Mouse (Mus musculus) G1E-ER4 (cell line): ENCODE measurements around the gene Ech1. TPM values are rescaled to one million over a fixed set of nuclear protein-coding genes. Genes with fewer than 3 reads are reported as not detected.

Experiments
- GATA1 ChIP-seq: IDR thresholded peaks from one replicate; pipeline ENCODE4 v1.8.0; 2012; ENCODE audit warnings: low read length, inconsistent platforms
- polyA plus RNA-seq: library from polyadenylated mRNA; stranded (reverse); fragments of >175 nt; gene quantifications from 2 replicates; pipeline ENCODE4 v1.2.3, GENCODE M21; 2012

The Ech1 gene
- polyA plus RNA-seq, 1 experiment, result 13.8 TPM

DNA sequence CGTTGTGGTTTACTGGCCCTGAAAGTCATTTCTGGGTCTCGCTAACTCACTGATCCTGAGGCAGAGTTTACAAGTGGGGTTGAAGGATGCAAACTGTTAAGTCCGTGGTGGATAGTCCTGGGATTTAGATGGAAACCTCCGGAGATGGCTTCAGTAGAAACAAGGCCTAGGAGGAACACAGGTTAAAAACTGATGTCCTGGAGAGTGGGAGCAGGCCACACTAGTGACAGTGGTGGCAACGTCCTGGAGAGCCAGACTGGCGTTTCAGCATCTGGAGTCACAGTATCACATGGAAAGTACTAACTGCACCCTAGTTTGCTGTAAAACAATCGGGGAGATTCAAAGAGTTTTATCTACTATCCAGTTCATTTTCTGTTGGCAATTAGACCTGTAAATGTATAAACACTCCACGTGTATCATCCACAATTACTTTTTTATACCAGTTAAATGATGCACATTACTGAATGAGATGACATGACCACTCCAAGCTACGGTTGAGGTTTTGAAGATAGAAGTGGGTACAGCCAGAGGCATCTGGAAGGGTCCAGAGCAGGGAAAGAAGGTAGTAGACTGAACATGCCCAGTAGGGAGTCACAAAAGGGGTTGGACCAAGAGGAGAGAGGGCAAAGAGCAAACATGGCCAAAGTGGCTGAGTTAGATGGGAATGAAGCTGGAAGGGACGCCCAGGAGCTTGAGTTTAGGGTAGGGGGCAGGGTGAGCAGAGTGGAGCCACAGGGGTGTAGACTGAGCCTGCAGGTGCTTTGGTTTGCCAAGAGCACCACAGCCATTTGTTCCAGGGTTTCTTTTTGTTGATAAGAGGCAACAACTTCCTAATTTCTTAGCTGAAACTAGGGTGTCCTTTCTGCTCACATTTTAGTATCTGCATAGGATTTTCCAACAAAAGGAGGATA, 1.8 kb upstream of the Ech1 start:
- no peak for TF ChIP-seq GATA1

DNA sequence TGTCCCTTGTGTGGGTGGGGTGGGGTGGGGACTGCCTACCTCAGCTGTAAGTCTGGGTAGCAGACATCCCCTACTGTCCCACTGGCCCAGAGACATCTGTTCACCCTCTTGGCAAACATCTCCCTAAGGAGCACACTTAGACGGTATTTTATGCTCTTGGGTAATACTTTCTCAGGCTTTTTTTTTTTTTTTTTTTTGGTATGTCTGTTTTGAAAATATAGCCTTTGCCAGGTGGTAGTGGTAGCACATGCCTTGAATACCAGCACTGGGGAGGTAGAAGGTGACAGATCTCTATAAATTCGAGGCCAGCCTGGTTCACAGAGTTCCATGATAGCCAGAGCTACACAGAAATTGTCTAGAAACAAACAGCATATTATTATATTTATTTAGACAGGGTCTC, 1.1 kb upstream of the Ech1 start:
- TF ChIP-seq GATA1, result no peak

DNA sequence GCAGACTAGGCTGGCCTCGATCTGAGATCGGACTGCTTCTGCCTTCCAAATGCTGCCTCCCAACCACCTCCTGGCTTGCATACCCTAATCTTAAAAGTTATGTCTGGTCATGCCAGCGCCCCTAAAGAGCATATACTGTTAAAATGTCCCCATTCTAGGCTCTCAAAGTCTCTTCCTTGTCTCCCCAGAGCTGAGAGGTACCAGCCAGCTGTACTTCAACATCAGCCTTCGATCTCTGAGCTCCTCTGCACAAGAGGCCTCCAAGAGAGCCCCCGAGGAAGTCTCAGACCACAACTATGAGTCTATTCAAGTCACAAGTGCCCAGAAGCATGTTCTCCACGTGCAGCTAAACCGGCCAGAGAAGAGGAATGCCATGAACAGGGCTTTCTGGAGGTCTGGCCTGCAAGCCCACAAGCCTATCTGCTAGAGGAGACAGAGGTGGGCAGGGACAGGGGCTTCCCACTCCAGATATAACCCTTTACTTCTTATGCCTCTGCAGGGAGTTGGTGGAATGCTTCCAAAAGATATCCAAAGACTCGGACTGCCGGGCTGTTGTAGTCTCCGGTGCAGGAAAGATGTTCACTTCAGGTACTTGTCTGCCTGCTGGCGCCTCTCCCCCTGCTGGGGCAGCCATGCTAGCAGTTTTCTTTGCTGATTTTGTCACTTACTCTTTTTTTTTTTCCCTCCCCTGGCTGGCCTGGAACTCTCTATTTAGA, 827 bp downstream of the Ech1 start:
- TF ChIP-seq GATA1, result no peak

DNA sequence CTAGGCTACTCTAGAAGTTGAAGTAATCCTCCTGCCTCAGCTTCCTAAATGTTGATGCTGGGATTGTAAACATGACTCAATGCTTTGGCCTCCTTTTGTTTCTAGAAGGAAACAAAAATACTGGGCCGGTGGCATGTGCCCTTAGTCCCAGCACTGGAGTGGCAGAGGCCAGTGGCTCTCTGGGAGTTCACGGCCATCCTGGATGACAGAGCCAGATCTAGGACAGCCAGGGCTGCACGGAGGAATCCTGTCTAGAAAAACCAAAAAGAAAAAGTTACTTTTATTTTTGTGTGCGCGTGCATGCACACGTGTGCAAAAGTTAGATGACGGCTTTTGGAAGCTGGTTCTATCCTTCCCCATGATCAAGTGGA, 1.4 kb downstream of the Ech1 start:
- no peak for TF ChIP-seq GATA1

DNA sequence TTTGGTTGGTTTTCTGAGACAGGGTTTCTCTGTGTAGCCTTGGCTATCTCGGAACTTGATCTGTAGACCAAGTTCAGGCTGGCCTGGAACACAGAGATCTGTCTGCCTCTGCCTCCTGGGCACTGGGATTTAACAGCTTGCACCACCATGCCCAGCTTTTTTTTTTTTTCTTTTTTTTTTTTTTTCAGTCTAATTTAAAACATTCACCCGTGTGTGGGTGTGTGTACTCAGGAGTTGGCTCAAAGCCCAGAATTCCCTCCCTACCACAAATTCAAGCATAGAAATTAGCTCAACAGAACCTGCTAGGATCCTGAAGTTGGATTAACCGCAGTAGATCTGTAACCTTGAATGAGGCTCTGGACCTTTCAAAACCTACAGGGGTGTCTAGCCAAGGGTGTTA, 2.3 kb downstream of the Ech1 start:
- TF ChIP-seq GATA1, result no peak

DNA sequence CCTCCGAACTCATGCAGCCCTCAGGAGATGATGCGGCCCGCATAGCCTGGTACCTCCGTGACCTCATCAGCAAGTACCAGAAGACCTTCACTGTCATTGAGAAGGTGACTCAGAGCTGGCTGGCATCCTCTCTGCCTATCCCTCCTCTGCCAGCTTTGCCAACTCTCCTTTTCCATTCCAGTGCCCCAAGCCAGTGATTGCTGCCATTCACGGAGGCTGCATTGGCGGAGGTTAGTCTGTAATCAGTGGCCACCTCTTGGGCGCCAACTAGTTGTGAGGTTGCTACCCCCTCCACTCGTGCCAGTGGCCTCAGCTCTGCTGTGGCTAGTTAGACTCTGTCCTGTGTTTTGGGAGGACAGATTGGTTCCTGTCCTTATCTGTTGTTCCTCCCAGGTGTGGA, 4.8 kb downstream of the Ech1 start:
- TF ChIP-seq GATA1, result no peak

DNA sequence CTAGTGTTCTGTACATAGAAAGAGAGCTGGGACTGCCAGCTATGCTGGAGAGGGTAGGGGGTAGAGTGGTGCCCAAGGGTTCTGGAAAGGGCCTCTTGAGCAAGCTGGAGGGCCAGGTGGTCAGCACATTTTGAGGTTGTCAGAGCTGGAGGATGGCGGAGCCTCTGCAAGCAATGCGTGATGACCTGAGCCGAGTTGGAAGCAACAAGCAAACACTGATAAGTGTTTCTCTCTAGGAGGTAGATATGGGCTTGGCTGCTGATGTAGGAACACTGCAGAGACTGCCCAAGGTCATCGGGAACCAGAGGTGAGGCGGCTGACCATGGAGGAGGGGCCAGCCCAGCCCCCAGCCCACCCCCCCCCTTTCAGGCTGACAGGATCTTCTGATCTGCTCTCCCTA, 6.0 kb downstream of the Ech1 start:
- TF ChIP-seq GATA1, result no peak

DNA sequence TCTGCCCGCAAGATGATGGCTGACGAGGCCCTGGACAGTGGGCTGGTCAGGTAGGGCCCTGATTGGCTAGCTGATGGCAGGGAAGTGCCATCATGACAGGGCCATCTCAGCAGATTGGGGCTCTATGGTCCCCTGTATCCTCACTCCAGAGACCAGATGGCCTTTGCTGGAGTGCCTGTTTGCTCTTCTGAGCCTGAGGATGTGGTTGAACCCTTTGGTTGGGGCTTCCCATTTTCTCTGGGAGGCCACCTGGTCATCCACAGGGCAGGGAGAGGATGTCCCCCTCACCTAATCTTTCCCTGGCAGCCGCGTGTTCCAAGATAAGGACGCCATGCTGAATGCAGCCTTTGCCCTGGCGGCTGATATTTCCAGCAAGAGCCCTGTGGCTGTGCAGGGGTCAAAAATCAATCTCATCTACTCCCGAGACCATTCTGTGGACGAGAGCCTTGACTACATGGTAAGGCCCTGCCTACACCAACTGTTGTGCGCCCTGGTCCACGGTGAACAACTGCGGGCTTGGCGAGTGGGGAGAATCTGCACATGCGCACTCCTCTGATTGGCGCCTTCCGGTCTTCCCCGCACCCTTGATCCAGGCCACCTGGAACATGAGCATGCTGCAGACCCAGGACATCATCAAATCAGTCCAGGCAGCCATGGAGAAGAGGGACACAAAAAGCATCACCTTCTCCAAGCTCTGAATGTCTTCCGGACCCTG, 6.6 kb downstream of the Ech1 start:
- TF ChIP-seq GATA1, result no peak

DNA sequence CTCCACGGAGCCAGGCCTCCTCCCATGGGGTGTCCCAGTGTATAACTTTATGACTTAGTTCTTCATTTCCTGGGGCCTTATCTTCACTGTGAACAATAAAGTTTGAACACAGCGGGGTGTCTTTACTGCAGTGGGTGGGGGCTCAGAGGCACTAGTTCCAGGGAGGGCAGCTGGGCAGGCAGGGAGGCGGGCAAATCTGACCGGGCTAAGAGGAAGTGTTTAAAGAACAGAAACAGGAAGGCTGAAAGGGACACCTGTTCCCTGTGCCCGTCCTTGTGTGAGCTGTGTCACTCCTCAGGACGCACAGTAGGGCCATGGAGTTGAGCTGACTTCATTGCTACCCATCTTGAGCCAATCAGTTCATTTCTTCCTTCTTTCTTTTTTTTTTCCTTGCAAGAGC, 7.1 kb downstream of the Ech1 start:
- no peak for TF ChIP-seq GATA1

DNA sequence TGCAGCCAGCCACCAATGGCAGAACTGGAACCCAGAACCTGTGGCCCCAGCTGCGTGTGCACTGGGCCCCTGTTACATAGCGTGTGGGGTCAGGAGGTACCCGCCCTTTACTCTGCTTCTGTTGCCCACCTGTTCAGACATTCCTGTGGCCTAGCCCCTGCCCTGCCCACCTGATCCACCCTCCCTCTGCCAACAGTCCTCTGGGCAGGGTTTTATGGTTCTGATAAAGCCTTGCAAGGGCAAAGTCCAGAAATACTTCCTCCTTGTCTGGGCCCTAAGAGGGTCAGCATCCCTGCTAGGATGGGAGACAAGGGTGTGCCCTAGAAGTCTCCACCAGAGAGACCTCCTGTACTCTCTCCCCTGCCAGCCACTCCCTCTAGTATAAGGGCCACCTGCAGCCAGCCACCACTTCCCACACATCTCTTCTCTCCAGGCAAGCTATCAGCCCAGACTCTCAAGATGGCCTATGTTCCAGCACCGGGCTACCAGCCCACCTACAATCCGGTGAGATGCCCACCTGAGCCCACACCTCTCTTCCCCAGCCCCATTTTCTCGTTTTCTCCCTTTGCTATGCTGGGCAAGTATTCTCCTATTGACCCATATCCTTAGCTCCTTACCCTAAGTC, 8.8 kb downstream of the Ech1 start, which contains the start of gene Lgals4:
Gene Lgals4 (plus strand): TSS at position 132 of the 625 bp plus-strand sequence.
- TF ChIP-seq GATA1, result no peak

DNA sequence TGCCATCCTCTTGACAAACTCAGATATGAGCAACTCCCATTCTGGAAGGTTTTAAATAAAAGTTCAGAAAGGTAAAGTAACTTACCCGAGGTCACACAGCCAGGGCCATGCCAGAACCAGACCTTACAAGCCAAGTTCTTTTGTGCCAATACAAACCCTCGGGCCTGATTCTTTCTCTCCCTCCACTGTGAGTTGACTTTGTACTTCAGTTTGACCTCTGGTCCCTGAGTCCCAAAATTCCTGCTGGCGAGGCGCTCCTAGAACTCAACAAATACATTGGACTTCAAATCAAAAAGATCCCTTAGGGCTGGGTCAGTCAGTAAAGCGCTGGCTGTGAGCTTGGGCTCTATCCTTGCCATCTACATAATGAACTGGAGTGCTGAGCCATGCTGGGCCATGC, 11.9 kb downstream of the Ech1 start:
- TF ChIP-seq GATA1, result no peak

DNA sequence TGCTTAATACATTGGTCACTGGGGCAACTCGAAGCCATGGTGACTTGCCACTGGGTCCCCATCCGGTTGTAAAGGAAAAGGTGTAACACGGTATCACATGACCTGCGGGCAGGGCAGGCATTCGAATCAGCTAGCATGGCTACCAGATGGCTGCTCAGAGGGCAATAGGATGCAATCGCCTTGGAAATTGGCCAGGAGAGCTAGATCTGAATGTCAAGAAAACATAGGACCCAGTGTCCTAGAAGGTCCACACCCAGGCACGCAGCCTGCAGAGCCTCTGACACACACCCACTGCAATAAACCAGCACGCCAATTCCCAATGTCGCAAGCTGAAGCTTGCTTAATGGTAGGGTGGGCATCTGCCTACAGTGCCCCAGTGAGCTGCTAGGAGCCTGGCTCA, 13.3 kb downstream of the Ech1 start:
- TF ChIP-seq GATA1, result no peak

DNA sequence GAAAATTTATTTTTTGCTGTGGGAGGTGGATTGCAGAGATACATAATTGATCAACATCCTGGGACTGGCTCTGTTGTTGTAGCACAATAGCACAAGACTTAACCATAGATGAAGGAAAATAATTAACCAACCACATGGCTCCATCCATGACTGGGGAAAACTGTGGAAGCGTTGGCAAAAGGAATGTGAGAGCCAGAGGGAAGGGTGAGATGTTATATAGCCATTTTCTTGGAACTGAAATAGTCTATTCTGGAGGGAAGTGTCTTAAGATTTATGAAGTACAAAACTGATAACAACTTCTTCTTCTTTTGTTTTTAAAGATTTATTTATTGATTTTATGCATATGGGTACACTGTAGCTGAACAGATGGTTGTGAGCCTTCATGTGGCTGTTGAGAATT, 22.3 kb downstream of the Ech1 start:
- TF ChIP-seq GATA1, result no peak

DNA sequence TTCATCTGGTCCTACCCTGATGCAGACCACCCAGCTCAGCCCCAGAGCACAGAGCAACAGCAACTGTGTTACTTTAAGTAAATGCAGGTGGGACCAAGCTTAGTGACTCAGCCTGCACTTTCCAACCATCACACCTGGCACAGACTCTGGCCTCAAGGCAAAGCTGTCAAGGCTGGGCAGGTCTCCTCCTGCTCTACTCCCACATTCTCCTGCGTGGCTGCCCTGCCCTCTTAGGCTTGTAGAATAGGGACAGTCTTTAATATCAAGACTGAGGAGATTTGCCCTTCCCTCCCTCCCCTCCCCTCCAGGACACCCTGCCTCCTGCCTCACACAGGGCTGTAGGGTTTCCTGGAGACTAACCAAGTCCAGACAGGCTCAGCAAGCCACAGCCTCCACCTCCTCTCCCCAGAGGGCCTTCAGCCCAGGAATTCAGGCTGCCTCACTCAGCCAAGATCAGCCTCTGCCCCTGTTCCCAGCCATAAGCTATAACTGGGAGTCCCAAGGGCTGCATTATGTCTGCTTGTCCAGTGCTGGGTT, 24.8 kb downstream of the Ech1 start:
- no peak for TF ChIP-seq GATA1

DNA sequence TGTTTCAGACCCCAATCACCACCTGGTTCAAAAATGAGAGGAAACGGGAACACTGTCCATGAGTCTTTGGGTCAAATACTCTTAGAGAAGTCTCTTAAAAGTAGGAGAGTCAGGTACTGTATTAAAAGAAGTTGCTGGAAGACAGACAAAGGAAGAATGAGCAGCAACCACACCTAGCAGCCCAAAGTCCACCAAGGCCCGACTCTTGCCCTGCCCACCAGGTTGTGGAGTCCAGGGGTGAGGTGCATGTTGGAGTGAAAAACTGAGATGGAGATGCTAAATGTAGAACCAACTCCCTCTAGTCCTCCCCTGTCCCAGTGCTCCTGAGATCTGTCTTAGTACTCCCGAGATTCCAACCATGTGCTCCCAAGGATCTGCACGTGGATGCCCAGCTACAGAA, 25.6 kb downstream of the Ech1 start:
- TF ChIP-seq GATA1, result no peak

DNA sequence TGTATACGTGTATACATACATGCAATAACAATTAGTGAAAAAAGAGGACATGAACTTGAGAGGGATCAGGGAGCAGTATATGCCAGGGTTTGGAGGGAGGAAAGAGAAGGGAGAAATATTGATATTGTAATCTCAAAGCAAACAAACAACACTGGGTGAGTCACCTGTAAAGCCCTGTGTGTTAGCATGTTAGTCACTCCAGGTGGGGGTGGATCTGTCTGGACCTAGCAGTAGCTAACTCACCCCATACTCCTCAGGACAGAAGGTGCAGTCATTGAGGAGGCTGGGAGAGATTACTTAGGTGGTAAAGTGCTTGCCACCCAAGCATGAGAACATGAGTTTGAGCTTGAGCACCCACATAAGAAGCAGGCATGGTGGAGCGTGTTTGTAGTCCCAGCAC, 34.9 kb downstream of the Ech1 start:
- no peak for TF ChIP-seq GATA1

DNA sequence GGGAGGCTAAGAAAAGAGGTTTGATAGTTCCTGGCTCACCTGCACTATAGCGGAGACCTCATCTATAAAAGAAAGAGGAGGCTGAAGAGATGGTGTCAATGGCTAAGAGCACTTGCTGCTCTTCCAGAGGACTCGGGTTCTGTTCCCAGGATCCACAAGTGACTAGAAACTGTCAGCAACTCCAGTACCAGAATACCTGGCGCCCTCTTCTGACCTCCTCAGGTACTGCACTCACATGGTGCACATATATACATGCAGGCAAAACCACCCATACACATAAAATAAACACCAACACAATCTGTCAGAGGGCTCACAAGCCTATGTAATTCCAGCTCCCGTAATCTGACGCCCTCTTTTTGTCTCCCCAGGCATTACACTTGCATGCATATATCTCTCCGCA, 35.9 kb downstream of the Ech1 start:
- no peak for TF ChIP-seq GATA1
